Mouse (Mus musculus): ENCODE results near the gene Olfr544.
A peak's percentile ranks its signal among the peaks of the same experiment; 100 is the strongest.
"Not testable (repeated sequence)": the region's sequence is repeated elsewhere in the genome, so short reads cannot be mapped to it uniquely, and the experiment has no call there.

Olfr544 gene

DNA sequence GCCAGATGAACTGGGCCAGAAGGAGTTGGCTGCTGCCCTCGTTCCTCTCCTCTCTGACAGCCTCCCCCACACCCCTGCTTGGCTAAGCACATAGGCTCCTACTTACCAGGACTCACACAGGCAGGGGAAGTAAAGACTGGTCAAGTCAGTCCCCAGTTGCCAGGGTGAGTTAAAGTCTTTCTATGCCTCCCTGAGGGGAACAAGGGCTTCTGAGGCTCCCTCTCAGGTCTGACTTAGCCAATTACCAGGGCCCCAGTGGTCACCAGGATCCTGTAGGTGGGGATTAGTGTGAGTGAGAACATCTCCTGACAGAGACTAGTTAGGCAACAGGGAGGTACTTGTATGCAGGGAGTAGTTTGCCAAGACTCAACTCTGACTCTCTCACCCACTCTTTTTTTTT, at the start of gene Olfr544:
Olfr544 (minus strand) TSS at position 153 of the 400 bp plus-strand sequence.
- no peak for DNase-seq (ENCODE audit: low spot score)

DNA sequence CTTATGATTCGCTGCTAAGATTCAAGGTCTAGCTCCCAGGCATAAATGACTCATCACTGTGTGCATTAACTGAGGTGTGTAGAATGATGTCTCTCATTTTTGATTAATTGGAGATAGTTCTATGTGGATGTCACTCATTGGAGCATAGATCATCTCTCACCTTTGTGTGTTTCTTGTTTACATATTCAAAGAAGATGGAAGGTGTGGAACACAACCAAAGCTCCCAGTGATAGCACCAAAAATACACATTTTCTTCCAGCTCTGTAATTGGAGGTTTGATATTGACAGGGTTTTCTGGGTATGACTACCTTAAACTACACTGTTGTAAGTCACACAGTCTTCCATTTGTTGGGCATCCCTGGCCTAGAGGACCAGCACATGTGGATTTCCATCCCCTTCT, 46.3 kb upstream of the Olfr544 start, which contains the start of gene Olfr547:
Olfr547 (plus strand) TSS at position 301 of the 400 bp plus-strand sequence.
- DNase-seq (ENCODE audit: low spot score) = no peak

DNA sequence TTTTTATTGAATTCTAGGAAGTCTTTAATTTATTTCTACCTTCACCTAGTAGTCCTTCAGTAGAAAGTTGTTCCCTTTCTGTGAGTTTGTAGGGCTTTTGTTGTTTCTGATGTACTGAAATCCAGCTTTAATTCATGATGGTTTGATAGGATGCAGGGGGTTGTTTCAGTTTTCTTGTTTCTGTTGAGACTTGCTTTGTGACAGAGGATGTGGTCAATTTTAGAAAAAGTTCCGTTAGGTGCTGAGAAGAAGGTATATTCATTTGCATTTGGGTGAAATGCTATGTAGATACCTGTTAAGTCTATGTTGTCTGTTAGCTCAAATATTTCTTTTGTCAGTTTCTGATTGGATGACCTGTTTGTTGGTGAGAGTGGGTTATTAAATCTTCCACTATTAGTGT, 40.9 kb upstream of the Olfr544 start:
- DNase-seq (ENCODE audit: low spot score) = no peak

GRCm38 (mm10) chr7:102517051-102517335, 28.9 kb upstream of the Olfr544 start:
- no peak for DNase-seq (ENCODE audit: low spot score)

DNA sequence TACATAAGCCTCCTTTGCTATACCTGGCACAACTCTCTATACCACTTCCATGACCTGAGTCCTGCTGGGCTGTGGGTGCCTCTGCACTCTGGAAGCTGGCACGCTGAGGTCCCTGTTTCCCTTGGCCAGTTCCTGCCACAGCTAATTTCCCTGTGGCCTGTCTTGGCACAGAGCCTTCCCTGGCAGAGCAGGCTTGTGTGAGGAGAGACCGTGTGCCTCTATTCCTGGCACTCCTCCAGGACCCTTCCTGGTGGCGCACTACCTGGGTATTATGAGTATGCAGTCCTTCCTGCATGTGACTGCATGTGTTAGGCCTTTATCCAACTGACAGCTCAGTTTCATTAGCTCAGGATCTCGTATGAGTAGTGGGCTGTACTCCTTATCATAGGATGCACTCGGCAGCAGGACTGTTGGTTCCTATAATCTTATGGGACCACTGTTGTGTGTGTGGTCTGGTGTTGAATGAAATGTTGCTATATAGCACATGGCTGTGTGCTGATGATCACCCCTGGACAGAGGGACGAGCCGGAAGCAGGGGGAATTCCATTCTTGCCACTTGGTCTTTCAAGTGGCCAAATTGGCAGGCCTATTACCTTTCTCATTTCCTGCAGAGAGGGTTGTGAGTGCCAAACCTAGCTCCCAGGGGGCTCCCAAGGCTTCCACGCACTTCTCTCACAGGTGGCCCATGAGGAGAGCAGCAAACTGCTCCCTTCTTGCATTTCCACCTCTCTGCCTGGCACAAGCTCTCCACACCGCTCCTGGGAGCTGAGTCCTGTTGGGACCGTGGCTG, 28.3 kb upstream of the Olfr544 start:
- peak; percentile 2 for DNase-seq (ENCODE audit: low spot score)

DNA sequence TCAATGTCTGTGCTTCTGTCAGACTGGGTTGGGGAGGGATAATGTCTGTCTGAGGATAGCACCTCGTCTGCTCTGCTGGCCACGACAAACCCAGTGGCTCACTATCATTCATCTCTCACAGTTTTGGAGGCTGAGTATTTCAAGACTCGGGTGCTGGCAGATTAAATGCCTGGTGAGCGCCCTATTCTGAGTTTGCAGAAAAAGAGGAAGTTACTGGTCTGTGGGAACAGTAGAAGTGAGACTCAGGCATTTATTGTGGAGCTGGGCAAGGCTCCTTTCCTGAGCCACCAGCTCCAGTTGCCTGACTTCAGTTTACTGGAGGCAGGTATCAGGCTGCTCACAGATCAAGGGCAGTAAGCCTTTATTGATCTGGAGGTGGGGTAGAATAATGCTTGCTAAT, 26.0 kb upstream of the Olfr544 start:
- no peak for DNase-seq (ENCODE audit: low spot score)

DNA sequence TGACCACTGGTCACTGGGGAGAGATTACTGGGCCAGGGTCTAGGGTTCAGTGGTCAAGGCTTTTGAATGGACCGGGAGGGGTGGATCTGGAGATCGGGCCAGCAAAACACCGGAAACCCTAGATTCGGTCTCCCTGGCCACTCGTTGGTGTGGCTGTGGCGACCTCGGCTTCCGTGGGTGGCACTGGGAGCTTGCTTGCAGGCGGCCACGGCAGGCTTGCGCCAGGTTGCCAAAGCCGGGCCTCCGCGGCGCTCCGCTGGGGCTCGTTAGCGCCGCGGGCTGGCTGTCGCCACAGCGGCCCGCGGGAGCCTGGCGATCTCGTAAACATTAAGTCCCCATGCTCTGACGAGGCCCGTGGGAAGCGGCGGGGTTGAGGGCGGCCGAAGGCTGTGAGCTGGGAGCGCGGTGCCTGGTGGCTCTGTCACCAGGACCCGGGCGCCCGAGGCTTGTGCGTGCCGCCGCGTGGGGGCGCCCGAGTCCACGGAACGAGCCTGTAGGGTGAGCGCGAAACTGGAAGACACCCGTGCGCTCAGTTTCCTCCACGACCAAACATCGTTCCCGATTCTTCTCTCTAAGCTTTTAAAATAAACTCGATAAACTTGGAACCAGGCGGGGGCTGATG, 24.8 kb upstream of the Olfr544 start:
- DNase-seq (ENCODE audit: low spot score) = peak; percentile 81

DNA sequence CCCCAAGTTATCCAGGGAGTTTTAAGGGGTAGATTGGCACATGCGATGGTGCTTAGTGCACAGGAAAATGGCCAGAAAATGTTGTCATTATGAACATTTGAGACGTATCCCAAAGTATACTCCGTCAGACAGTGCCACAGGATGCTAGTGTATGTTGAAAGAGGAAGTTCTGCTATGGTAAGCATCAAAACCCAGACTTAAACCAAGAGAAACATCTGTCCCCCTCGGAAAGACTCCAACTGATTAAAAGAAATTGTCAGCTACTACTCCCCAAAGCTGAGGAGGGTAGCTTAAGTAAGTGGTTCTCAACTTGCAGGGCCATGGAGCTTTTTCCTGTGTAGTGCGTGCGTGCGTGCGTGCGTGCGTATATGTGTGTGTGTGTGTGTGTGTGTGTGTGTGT, 23.8 kb upstream of the Olfr544 start:
- DNase-seq (ENCODE audit: low spot score) = no peak

- no peak for DNase-seq (ENCODE audit: low spot score)
Observed at GRCm38 (mm10) chr7:102509726-102510125, 21.6 kb upstream of the Olfr544 start.

GRCm38 (mm10) chr7:102508666-102509065, 20.6 kb upstream of the Olfr544 start:
- no peak for DNase-seq (ENCODE audit: low spot score)

DNA sequence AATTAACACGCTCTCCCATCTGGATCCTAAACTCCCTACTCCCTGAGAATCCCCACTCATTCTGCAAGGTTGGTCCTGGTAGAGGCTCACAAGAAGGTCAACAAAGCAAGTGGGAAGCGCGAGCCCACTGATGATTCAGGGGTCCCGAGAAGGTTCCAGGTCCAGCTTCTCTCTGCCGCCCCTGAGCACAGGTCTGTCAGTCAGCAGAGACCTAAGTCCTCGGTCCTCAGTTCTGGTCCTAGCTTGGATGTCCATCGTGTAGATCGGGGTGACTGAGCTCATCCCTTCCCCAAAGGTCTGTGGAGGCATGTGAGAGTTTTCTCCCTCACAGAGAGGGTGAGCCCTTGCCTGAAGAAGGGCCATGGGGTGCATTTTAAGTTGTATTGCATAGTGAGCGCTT, 20.0 kb upstream of the Olfr544 start:
- no peak for DNase-seq (ENCODE audit: low spot score)

DNA sequence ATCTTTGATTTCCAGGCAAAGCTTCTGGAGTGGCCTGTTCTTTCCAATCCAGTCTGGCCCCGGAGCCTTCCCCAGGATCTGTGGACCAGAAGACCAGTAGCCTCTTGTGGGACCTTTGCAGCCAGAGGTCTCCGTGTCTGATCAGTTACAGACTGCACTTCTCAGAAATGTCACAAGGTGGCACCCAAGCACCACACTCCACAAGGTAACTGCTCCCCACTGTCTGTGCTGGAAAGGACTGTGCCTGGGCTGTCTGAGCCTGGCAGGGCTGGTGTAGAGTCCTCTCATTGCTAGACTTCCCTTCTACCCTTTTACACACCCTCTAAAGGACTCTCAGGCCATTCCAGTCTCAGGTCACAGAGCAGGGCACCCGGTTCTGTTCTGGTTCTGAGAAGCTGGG, 18.7 kb upstream of the Olfr544 start:
- peak; percentile 61 for DNase-seq (ENCODE audit: low spot score)

DNA sequence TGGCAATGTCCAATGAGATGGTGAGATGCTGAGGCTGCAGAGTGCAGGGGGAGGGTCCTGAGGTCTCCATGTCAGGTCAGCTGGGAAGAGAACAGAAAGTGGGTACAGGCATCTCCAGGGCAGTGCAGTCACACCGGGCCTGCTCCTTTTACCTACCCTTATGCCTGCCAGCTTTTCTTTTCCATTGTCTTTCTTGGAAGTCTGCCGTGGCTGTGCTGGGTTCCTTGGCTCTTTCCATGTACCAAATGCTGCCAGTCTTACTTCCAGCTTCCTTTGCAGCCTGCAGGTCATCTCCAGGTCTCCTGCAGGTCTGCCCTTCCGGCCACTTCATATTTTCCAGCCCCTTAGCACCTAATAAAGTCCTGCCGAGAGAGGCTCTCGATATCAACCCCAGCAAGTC, 13.9 kb upstream of the Olfr544 start:
- no peak for DNase-seq (ENCODE audit: low spot score)

- DNase-seq (ENCODE audit: low spot score) = no peak
Observed at GRCm38 (mm10) chr7:102499473-102499872, 11.4 kb upstream of the Olfr544 start, which contains the start of gene Olfr545. TSS of gene Olfr545 (minus strand) at chr7:102499573.

GRCm38 (mm10) chr7:102494416-102494815, 6.3 kb upstream of the Olfr544 start:
- DNase-seq (ENCODE audit: low spot score) = not testable (repeated sequence)

- no peak for DNase-seq (ENCODE audit: low spot score)
Observed at GRCm38 (mm10) chr7:102486105-102486504, 2.0 kb downstream of the Olfr544 start.

DNA sequence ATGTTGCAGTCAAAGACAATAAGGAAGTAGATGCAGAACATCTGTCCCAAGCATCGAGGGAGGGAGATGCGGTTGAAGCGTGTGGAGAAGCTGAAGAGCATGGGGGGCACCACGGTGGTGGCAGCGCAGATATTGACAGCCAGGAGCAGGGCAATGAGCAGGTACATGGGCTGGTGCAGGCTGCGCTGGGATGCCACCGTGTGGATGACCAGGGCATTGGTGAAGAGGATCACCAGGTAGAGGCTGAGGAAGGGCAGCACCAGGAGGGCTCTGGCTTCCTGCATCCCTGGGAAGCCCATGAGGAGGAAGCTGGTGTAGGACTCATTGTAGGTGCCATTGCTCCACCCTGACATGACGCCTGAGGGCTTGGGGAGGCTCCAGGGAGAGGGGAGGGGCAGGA, 3.3 kb downstream of the Olfr544 start:
- not testable (repeated sequence) for DNase-seq (ENCODE audit: low spot score)

- no peak for DNase-seq (ENCODE audit: low spot score)
Observed at GRCm38 (mm10) chr7:102483665-102484064, 4.4 kb downstream of the Olfr544 start.

DNA sequence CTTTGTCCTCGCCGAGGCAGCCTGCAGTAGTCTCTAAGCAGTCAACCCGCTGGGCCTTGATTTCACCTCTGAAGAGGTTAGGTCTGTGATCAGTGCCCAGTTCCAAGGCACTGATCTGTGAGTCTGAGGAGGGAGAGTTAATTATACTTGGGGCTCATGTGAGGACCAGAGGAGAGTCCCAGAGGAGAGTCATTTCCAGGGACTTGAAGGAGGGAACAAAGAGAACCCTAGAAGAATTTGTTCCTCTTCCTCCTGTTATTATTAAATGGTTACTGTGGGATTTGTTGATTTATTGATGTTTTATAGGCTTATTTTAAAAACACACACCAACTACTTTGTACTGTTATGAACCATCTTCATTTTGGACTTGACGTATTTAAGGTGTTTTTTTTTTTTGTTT, 6.5 kb downstream of the Olfr544 start, which contains the start of gene Olfr543:
Olfr543 (minus strand) TSS at position 101 of the 400 bp plus-strand sequence.
- no peak for DNase-seq (ENCODE audit: low spot score)

- DNase-seq (ENCODE audit: low spot score) = no peak
Observed at GRCm38 (mm10) chr7:102480821-102481220, 7.3 kb downstream of the Olfr544 start.

DNA sequence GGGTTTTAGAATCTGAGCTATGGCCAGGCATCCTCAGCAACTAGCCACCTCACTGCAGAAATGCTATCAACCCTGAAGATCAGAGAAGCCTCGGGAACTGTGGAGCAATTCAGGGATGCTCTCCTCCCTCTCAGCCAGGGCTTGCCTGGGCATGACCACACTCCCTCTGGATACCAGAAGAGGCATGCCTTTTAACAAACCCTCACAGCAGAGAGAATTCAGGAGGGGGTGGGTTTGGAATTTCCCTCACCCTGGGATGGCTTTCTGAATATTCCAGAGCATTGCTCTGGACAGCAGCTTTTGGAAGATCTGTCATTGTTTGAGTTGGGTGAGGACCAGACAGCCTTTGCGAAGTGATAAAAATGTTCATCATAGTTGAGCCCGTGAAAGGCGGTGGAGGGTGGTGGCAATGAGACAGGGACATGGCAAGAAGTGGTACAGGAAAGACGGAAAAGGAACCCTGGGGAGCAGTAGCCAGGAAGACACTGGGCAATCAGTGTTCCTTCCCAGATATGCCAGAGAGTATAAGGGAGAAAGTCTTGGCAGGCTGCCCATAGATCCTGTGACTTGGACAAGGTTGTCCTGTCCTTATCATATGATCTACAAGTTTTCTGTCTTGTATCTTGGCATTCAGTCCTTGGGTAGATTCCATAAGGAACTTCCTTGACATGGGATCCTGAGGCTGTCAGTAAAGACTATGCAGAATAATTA, 8.6 kb downstream of the Olfr544 start:
- DNase-seq (ENCODE audit: low spot score) = peak; percentile 62

DNA sequence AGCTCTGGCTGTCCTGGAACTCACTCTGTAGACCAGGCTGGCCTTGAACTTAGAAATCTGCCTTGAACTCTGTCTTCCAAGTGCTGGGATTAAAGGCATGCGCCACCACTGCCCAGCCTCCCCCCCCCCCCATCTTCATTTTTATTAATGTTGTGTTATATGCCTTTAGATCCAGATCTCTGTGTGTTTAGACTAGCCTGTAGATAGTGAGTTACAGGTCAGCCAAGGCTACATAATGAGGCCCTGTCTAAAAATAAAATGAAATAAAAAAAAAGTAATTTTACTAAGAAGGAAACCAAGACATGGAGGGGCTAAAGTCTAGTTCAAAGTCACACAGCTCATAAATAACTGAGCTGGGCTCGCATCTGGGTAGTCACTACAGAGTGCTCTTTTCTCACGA, 9.2 kb downstream of the Olfr544 start:
- no peak for DNase-seq (ENCODE audit: low spot score)

GRCm38 (mm10) chr7:102478425-102478824, 9.7 kb downstream of the Olfr544 start:
- DNase-seq (ENCODE audit: low spot score) = no peak
